Mouse (Mus musculus) brain, embryonic 18.5 days (tissue): ENCODE measurements around the gene Hcfc1r1.

ENCODE experiments used
- DNase-seq: peaks from one replicate; pipeline ENCODE4 v3.0.0-alpha.2; 2012; ENCODE audit warnings: low read depth, low spot score

The Hcfc1r1 gene

DNA sequence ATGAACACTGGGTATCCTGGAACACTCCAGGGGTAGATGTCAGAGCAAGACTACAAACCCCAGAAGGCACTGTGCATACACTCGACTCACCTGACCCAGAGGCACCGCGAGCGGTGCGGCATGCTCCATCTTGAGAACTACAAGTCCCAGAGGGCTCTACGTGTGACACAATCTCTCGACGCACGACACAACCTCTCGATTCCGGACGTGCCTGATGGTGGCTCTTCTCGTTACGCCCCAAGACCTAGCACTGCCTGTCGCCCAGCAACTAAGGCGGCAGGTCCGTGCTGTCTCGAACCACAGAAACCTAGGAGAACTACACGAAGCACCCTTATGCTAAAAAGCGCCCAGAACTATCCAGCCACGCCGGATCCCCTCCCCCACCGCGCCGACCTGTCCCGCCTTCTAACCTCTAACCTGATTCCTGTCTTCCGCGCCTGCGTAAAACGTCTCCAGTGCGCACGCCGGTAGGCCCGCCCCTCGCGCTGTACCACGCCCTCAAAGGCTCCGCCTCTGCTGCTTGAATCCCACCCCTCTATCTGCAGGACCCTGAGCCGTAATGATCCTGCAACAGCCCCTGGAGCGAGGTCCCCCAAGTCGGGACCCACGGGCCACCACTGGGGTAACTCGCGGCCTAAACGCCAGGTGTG lies at the start of gene Hcfc1r1, which contains the start of gene Thoc6:
Hcfc1r1 (plus strand) TSS at position 173 of the 650 bp plus-strand sequence.
Thoc6 (minus strand) TSS at position 459 of the 650 bp plus-strand sequence.
- DNase-seq: peak; percentile 94

DNA sequence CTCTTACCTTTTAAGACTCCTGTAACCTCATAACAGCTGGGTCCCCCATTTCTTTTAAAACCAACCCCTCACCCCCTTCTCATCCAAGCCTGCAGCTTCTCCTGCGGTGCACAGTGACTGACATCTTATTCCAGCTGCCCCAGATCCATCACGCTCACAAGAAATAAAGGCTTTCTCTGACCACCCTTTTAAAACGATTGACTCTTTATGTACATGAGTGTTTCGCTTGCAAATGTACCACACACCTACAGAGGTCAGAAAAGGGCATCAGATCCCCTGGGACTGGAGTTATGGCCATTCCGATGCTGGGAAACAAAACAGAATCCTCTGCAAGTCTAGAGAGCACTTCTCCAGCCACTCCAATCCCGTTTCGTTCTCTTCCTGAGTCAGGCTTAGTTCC lies 45.6 kb upstream of the Hcfc1r1 start:
- DNase-seq: no peak

DNA sequence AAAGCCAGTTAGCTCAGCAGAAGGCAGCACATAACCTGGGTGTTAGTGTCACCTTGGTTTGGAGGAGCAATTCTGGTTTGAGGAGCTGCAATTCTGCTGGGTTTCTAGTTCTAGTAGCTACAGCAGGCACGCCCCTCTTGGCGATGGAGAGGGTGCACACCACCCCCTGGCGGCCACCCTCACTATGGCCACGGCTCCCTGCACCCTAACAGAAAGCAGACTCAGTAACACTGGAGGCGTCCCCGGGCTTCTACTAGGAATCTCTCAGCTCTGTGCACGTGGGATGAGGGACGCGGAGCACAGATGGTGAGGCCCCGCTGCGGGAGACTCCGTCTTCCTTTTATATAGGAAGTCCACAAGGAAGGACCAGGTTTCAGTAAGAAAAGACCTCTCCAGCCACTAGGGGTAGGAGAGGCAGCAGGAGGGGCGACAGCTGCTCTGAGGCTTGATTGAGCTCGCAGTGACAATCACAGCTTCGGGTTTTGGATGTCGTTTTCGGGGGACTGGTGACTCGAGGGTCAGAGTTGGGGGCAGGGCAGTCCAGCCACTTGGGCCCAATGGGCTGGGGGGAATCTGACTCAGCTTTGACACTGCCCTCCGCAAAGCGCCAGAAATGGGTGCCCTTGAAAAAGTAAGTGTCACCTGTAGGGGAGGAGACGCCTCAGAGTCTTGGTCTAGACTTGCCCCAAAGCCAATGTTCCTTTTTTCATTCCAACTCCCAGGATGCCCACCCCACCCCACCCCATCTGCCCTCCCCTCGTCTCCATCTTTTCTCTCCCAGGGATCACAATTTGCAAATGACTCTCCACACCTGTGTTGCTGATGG lies 43.0 kb upstream of the Hcfc1r1 start:
- no peak for DNase-seq

DNA sequence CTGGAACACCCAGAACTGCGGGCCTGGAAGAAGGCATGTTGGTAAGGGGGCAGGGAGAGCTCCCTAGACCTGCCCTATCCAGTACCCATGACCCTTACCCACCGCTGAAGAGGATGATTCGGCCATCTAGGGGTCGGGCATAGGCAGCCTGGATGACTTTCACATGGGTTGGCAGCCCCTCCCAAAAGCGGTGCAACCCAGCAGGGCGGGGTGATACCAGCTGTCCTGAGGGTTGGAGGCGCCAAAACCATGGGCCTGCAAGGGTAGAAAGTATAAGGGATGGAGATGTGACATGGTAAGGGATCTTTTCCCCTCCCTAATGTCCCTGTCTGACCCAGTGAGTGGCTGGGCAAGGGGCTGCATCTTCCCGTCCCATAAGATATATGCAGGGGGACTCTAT lies 42.2 kb upstream of the Hcfc1r1 start:
- no peak for DNase-seq

DNA sequence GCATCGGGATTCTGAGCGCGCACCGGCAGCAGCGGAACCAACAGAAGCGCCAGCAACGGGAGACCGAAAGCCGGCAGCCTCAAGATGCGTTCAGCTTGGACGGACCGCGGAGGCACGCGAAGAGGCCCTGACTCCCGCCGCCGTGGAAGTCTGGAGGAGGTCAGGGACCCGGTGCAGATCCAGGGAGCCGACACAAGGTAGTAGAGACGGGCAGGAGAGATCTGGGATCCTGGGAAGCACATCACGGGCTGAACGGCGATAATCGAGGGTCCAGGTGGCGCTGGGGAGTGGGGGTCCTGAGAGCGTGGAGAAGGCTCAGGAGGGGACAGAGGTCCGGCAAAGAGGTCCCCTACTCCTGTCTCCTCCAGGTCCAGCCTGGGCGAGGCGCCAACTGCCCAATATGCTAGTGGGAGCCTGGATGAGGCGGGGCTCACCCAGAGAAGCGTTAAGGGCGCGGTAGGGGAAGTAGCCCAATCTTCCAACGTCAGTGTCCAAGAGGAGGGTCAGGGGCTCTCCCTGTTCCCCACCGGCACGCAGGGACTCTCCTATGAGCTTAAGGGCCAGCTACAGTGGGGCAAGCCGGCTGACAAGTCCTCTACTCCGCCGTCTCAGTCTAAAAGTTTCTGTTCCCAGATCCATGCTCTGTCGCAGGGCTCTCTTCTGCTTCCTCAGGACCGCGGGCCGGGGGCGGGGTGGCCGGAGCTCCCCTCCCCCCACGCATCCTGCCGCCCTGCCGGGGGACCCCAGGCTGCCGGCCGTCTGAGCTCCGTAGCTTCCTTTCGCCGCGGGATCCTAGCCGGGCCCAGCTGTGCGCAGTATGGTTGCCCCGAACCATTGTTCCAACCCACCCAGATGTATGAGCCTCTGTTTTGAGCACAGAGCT lies 28.5 kb upstream of the Hcfc1r1 start, which contains the start of gene Mmp25:
Mmp25 (minus strand) TSS at position 665 of the 883 bp plus-strand sequence.
- no peak for DNase-seq

DNA sequence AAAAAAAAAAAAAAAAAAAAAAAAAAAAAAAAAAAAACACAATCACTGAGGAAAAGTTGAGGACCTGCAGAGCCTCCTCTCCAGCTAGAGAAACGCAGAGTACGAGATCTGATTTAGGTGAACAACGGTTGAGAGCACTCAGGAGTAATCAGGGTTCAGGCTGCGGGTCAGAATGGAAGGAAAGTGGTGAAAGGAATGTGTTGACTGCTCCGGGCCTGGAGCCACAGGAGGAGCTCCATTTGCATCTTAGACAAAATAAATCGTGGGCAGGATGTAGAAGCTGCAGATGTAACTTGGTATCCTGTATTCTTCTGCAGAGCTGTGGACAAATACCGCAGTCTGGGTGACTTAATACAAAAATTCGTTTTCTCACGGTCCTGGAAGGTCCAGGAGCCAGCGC lies 27.5 kb upstream of the Hcfc1r1 start:
- no peak for DNase-seq

DNA sequence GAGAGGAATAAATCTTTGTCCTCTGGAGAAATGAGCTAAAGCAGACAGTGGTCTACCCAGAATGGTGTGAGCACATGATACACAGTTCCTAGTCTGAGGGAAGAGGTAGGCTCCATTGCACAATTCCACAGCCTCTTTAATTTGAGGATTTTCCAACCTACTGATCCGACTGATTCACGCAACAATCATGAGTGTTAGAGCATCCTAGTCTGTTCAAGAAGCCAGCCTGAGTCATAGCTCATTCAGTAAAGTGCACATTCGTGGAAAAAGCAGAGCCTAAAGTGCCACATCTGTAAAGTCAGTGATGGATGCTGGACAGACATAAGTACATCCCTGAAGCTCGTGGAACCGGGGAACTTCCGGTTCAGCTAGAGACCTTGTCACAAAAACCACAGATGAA lies 22.0 kb upstream of the Hcfc1r1 start:
- DNase-seq: no peak

DNA sequence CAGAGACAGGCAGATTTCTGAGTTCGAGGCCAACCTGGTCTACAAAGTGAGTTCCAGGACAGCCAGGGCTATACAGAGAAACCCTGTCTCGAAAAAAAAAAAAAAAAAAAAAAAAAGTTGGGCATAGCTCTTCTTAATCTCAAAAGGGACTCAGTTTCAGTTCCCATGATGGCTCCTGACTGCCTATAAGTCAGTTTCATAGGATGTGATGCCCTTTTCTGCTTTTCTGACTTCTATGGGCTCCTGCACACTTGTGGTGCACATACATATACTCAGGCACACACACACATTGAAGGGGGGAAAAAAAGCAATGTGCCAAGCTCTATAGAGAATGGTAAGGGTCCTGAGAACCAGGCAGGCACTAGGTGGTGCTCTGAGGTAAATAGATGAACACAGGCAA lies 20.1 kb upstream of the Hcfc1r1 start:
- DNase-seq: no peak

DNA sequence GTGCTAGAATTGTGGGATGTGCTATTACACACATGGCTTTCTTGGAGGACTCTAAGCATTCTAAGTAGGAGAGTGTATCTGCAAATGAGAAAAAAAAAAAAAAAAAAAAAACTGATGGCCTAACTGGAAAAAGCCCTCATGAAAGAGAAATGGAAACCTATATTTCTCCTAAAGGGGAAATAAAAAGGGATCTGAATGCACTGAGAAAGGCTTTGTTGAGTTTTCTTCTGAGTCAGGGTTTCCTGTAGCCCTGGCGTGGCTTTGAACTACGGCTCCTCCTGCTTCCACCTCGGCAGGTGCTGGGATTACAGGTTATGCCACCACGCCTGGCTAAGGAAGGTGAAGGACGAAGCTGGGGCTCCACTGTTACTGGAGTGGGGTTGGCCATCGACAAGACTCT lies 19.4 kb upstream of the Hcfc1r1 start:
- no peak for DNase-seq

DNA sequence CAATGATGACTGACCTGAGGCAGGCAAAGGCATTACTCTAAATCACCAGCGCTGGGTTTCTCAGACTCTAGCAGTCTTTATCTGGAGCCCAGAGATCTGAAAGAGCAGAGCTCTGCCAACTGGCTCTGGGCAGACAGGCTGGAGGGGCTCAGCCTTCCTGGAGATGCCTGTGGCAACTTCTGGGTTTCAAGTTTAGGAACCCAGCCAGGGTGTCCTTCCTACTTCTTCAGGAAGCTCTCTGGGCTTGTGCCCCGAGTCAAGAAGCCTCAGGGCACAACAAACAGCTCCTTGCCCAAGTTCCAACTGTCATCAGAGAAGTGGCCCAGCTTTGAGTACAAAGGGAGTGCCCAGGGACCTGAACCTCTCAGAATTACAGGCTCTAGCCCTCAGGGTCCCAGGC lies 19.0 kb upstream of the Hcfc1r1 start:
- no peak for DNase-seq

DNA sequence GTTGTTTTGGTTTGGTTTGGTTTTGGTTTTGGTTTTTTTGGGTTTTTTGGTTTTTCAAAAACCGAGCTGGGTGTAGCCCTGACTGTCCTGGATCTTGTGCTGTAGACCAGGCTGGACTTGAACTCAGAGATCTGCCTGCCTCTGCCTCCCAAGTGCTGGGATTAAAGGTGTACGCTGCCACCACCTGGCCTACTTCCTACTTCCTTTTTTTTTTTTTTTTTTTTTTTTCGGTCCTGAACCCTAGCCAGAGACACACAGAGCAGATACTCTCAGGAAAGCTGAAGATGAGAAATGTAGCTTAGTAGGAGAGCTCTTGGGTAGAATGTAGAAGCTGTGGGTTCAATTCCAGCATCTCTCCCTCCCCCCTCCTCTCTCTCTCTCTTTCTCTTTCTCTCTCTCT lies 14.9 kb upstream of the Hcfc1r1 start:
- DNase-seq: no peak

DNA sequence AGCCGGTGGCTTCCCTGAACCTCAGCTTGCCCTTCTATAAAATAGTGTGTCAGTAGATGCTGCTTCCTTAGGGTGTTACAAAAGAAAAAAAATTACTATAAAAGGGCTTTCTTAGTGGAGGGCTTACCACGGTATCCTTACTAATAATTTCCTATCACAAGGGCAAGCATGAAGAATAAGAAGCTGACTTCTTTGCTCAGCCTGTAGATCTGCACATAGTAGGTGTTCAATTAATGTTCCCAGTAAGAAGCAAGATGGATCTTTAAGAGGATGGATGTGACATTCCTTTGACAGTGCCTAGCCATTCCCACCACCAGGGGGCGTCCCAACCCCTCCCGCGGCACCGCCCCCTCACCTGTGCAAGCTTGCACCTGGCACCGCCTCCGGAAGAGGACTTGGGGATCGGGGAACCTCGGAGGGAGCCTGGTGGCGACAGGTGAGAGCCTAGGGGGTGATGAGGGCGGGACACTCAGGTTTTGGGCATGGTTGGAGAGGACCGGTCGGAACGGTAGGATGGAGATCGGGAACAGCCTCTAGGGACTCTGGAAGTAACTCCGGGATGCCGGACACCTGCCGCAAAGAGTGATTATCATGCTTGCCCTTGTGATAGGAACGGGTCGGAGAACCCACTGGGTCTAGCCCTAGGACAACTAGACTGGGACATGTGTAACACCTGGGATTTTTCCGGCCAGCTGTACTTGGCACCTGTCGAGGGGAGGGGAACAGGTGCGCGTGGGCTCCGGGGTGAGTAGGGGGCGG lies 13.1 kb upstream of the Hcfc1r1 start, which contains the start of gene Bicdl2:
Bicdl2 (plus strand) TSS at position 390 of the 759 bp plus-strand sequence.
- no peak for DNase-seq

DNA sequence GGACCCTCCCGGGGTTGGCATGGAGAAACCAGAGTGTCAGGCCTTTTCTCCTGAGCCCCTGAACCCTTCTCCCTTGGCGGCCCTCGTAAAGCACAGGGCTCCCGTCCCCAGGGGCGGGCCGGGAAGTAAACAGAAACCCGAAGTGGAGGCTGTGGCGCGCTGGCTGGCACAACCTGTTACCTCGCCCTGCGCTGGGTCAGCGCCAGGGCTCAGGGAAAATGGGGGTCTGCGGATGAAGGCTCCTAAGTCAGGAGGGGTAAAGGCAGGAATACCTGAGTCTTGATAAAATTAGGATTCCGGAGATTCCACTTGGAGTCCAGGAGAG lies 12.6 kb upstream of the Hcfc1r1 start:
- DNase-seq: no peak

DNA sequence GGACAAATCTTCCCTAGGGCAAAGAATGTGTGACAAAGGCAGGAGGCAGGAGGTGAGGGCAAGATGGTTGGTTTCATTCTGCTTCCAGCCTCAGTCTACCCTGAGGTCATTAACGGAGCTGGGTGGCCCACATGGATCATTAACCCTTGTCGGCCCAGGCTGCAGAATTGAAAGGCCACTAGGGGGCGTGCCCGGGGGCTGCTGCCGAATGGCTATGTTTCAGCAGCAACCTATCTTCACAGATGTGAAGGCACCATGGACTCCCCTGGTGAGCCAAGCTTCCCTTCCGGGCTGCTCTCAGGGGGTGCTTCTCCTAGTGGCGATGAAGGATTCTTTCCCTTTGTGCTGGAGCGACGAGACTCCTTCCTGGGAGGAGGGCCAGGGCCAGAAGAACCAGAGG lies 11.9 kb upstream of the Hcfc1r1 start:
- DNase-seq: no peak

DNA sequence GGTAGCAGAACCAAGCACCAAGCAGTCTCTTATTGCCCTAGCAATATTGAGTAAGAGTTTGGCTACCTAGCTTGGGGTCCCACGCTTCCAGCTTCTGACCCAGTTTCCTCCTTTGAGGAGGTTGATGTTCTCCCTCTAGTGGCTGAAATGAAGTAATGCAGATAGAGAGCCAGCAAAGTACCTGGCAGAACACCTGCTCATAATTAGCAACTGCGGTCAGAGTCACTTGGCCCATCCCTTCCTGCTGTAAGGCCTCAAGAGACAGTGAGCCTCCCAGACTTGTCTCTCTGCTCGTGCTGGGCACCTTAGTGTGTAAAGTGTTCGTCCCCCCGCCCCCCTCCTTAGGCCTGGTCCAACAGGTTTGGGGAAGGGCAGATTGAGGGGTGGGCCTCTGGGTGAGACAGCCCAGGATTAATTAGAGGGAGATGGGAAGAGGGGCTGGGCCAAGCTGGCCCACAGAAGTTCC lies 8.8 kb upstream of the Hcfc1r1 start:
- DNase-seq: no peak

DNA sequence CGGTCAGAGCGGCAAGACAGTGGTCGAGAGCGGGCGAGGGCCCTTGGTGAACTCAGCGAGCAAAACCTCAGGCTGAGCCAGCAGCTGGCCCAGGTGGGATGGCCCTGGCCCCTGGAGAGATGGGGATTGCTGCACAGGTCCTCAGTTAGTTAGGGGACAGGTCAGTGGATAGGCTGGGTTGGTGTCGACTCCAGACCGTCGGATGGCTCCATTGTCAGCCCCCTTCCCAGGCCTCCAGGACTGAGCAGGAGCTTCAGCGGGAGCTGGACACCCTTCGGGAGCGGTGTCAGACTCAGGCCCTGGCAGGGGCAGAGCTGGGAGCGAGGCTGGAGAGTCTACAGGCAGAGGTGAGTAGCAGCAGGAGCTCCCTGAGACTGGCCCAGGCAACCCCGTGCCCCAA lies 7.9 kb upstream of the Hcfc1r1 start:
- DNase-seq: no peak

DNA sequence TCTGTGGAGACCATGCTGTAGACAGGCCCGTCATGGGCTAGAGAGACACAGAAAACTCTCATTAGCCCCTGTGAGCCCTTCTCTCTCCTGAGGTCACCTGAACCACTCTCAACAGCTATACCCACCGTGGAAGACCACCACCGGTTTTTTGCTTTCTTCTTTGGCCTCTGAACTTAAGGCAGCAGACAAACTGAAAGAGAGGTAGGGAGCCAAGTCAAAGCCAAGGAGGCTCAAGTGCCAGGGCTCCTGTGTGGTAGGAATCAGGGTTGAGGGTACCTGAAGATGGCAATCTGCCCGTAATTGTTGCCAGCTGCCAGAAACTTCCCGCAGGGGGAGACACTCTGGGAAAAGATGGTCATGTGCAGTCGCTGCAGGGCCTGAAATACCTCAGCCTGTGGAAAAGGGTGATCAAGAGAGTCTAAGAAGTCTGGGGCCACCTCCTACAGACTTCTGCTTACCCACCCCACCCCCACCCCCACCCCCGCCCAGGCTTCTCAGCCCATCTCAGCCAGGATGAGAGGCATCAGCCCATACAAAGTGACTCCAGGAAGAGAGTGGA lies 2.8 kb upstream of the Hcfc1r1 start:
- DNase-seq: no peak

DNA sequence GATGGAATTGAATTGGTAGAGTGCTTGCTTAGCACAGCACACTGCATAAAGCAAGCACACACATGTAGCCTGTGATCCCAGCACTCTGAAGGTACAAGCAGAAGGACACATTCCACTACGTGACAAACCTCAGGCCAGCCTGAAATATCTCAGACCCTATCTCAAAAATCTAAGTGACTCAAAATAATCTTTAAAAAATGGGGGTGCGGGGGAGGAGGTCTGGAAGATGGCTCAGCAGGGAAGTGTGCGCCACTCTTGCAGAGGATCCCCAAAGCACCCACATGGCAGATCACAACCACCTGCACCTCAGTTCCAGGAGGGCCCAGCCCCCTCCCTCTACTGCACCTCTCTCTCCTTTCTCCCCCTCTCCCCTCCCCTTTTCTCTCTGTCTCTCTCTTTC lies 1.9 kb upstream of the Hcfc1r1 start:
- no peak for DNase-seq

DNA sequence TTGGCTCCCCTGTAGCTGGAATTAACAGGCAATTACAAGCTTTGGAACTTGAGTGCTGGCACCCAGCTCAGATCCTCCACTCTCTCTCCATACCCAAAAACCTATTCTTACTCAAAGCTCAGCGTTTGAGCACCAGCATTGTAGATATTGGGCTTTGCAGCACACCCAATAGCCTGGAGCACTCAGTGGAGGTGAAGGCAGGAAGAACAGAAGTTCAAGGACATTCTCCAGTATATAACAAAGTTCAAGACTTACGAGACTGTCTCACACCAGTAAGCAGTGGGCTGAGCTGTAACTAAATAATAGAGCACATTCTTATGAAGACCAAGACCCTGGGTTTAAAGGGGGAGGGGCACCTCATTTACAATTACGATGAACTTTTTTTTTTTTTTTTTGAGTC lies 635 bp upstream of the Hcfc1r1 start:
- no peak for DNase-seq

DNA sequence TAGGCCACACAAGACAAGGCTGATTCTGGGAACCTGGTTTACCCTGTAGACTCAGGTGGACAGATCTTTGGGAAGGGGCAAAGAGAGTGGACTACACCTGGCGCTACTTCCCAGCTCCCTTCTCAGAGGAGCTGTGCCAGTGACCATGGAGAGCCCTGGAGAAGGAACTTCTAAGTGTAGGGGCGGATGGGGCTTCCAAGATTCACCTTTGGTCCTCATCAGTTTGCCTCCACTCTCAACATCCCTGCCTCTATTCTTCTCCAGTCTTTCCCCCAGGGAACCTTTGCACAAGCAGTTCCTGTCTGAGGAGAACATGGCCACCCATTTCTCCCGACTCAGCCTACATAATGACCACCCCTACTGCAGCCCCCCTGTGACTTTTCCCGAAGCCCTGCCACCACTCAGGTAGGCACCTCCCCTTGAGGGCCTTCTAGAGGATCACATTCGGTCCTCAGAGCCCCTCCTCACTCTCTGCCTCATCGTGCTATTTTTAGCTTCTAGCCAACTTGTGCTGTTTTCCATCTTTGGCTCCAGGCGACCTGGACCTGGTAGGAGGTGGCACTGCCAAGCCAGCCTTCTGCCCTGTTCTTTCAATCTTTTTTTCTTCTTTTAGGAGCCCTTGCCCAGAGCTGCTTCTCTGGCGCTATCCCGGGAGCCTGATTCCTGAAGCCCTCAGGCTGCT lies 1.0 kb downstream of the Hcfc1r1 start:
- DNase-seq: no peak
